Mouse (Mus musculus) kidney, adult 2 months (tissue): ENCODE results near the gene Rcn3. TPM values are rescaled to one million over a fixed set of nuclear protein-coding genes. Genes with fewer than 3 reads are reported as not detected.

Experiments used
- DNase-seq: peaks from one replicate; pipeline ENCODE4 v3.0.0; 2021
- H3K27ac ChIP-seq: fragments of 200-500 bp; 2 replicates; pipeline ENCODE4 v1.5.1; 2012; ENCODE audit warnings: low read depth, low read length, control low read depth, inconsistent platforms; ENCODE audit not compliant: insufficient read depth
- H3K27me3 ChIP-seq: fragments of 200-500 bp; replicated peaks from 2 replicates; pipeline ENCODE4 v1.6.1; 2012; ENCODE audit warnings: mild to moderate bottlenecking, moderate library complexity, low read length, inconsistent platforms; ENCODE audit not compliant: control insufficient read depth, insufficient read depth
- H3K36me3 ChIP-seq: fragments of 200-500 bp; 2 replicates; pipeline ENCODE4 v1.6.1; 2012; ENCODE audit warnings: mild to moderate bottlenecking, moderate library complexity, low read length, inconsistent platforms; ENCODE audit not compliant: control insufficient read depth, insufficient read depth
- H3K4me1 ChIP-seq: fragments of 200-500 bp; 2 replicates; pipeline ENCODE4 v1.6.1; 2011; ENCODE audit warnings: low read length; ENCODE audit not compliant: control insufficient read depth, insufficient read depth
- H3K4me3 ChIP-seq: fragments of 200-500 bp; 2 replicates; pipeline ENCODE4 v1.5.1; 2011; ENCODE audit warnings: mild to moderate bottlenecking, low read depth, low read length, control low read depth; ENCODE audit not compliant: insufficient read depth
- CTCF ChIP-seq: fragments of 200-500 bp; conservative IDR thresholded peaks from 2 replicates; pipeline ENCODE4 v1.5.1; 2011; ENCODE audit warnings: low read depth, mild to moderate bottlenecking, control low read depth, low read length, moderate library complexity, mixed read lengths; ENCODE audit not compliant: insufficient read depth, insufficient read length
- POLR2A ChIP-seq: fragments of 200-500 bp; IDR thresholded peaks from one replicate; pipeline ENCODE4 v1.6.1; 2011; ENCODE audit warnings: low read depth, low read length, control low read depth
- WGBS: fragments of 180-500 bp; shearing (Covaris S2); methylation state at CpG from one replicate; pipeline ENCODE4 v1.1.7; 2018; 5-methylcytosine and 5-hydroxymethylcytosine counted together
- polyA plus RNA-seq: library from polyadenylated mRNA; depleted of rRNA; stranded (reverse); fragments of >200 nt; gene quantifications from 2 replicates; pipeline ENCODE4 v1.2.3, GENCODE M21; 2012; rRNA removed

The Rcn3 gene
- polyA plus RNA-seq, 1 experiment = 67.0 TPM

GRCm38 (mm10) chr7:45035631-45036030, 56.4 kb downstream of the Rcn3 start:
- Histone ChIP-seq H3K36me3 (peaks cover 6% of the 10 kb centered on the region), H3K27ac (no peak overlapping the region), H3K27me3 (no peaks in the 10 kb centered on the region), H3K4me3 (no peak overlapping the region), H3K4me1 (no peaks in the 10 kb centered on the region)
- TF ChIP-seq CTCF (no peak), POLR2A (no peak)
- no peak for DNase-seq
- WGBS = 83% methylated on average over 3 of the region's 3 CpGs

DNA sequence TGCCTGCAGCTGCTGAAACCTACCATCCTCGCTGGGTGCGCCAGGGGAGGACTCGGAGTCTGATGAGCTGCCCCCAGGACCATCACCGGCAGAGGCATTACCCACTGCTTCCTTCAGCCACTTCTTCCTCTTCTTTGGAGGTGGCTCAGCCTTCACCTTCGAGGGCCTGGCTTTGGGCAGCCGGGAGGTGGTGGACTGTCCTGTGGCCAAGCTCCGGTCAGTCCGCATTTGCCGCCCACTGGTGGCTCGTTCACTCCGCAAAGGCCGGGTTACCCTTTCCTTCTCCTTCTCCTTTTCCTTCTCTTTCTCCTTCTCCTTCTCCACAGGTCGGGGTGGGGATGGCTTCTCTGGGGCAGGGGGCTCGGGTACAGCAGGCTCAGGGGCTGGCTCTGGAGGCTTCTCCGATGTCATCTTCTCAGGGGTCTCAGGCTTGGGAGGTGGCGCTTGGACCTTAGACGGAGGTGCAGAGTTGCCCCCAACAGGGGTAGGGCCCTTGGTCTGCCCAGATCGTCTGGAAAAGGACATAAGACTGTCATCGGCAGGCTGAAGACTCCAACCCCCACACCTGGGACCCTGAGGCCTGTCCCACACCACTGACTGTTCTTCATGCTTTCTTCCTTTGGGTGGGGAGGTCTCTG, 58.2 kb downstream of the Rcn3 start:
- WGBS = 91% methylated on average over 19 of the region's 19 CpGs
- Histone ChIP-seq H3K27me3 (no peaks in the 10 kb centered on the region), H3K27ac (no peak overlapping the region), H3K4me3 (no peak overlapping the region), H3K36me3 (peaks cover 7% of the 10 kb centered on the region), H3K4me1 (no peaks in the 10 kb centered on the region)
- DNase-seq = no peak
- TF ChIP-seq CTCF = no peak
- TF ChIP-seq POLR2A = no peak

Other genes with a start within 250 kb of the Rcn3 start
- gene Akt1s1, start 243.2 kb downstream of the Rcn3 start, polyA plus RNA-seq = 90.6 and 121 TPM in 2 replicates
- gene Tbc1d17, start 243.1 kb downstream of the Rcn3 start, polyA plus RNA-seq = 100 and 114 TPM in 2 replicates
- gene Pnkp, start 235.1 kb downstream of the Rcn3 start, polyA plus RNA-seq = 44.9 and 53.4 TPM in 2 replicates
- 212 and 221 TPM in 2 replicates for gene Ptov1, start 222.4 kb downstream of the Rcn3 start, polyA plus RNA-seq
- gene Med25, start 199.5 kb downstream of the Rcn3 start, polyA plus RNA-seq = 164 and 181 TPM in 2 replicates
- gene Fuz, start 196.1 kb downstream of the Rcn3 start, polyA plus RNA-seq = 59.2 and 70.9 TPM in 2 replicates
- 58.0 and 70.6 TPM in 2 replicates for gene Ap2a1, start 162.7 kb downstream of the Rcn3 start, polyA plus RNA-seq
- 0.11 and 0.65 TPM in 2 replicates for gene Tsks, start 149.0 kb downstream of the Rcn3 start, polyA plus RNA-seq
- gene Cpt1c, start 117.4 kb downstream of the Rcn3 start, polyA plus RNA-seq = 5.6 and 8.5 TPM in 2 replicates
- 89.9 and 95.4 TPM in 2 replicates for gene Prmt1, start 105.7 kb downstream of the Rcn3 start, polyA plus RNA-seq
- gene Irf3, start 94.6 kb downstream of the Rcn3 start, polyA plus RNA-seq = 105 and 107 TPM in 2 replicates
- 20.0 and 21.4 TPM in 2 replicates for gene Bcl2l12, start 93.5 kb downstream of the Rcn3 start, polyA plus RNA-seq
- gene Scaf1, start 75.9 kb downstream of the Rcn3 start, polyA plus RNA-seq = 38.8 and 41.1 TPM in 2 replicates
- gene Rras, start 74.3 kb downstream of the Rcn3 start, polyA plus RNA-seq = 82.3 and 84.1 TPM in 2 replicates
- 7.1 and 9.1 TPM in 2 replicates for gene Prr12, start 39.3 kb downstream of the Rcn3 start, polyA plus RNA-seq
- 60.4 and 67.6 TPM in 2 replicates for gene Nosip, start 29.8 kb downstream of the Rcn3 start, polyA plus RNA-seq
- 80.9 and 95.4 TPM in 2 replicates for gene Prrg2, start 29.5 kb downstream of the Rcn3 start, polyA plus RNA-seq
- gene Fcgrt, start 11.6 kb upstream of the Rcn3 start, polyA plus RNA-seq = 240 and 244 TPM in 2 replicates
- 176 and 310 TPM in 2 replicates for gene Rps11, start 32.2 kb upstream of the Rcn3 start, polyA plus RNA-seq
- 1,329 and 1,360 TPM in 2 replicates for gene Rpl13a, start 36.5 kb upstream of the Rcn3 start, polyA plus RNA-seq
- 5.6 TPM in 2 replicates for gene Gm45713, start 44.0 kb upstream of the Rcn3 start, polyA plus RNA-seq
- 36.8 and 37.7 TPM in 2 replicates for gene Flt3l, start 44.2 kb upstream of the Rcn3 start, polyA plus RNA-seq
- 80.3 and 84.9 TPM in 2 replicates for gene Pih1d1, start 62.1 kb upstream of the Rcn3 start, polyA plus RNA-seq
- 106 and 119 TPM in 2 replicates for gene Aldh16a1, start 62.4 kb upstream of the Rcn3 start, polyA plus RNA-seq
- not detected in 2 replicates for gene Slc17a7, start 71.7 kb upstream of the Rcn3 start, polyA plus RNA-seq
- gene Gfy, start 87.3 kb upstream of the Rcn3 start, polyA plus RNA-seq = not detected in 2 replicates
- not detected in 2 replicates for gene Pth2, start 88.8 kb upstream of the Rcn3 start, polyA plus RNA-seq
- 0.04 and 0.05 TPM in 2 replicates for gene Ccdc155, start 112.7 kb upstream of the Rcn3 start, polyA plus RNA-seq
- gene Dkkl1, start 119.9 kb upstream of the Rcn3 start, polyA plus RNA-seq = 0.39 and 0.54 TPM in 2 replicates
- 10.0 and 13.2 TPM in 2 replicates for gene Tead2, start 123.5 kb upstream of the Rcn3 start, polyA plus RNA-seq
- 7.9 and 30.1 TPM in 2 replicates for gene Cd37, start 146.9 kb upstream of the Rcn3 start, polyA plus RNA-seq
- gene Slc6a16, start 148.9 kb upstream of the Rcn3 start, polyA plus RNA-seq = 0.05 TPM in 1 of 2 replicates, not detected in the other
- 0.14 and 0.19 TPM in 2 replicates for gene Slc6a21, start 185.3 kb upstream of the Rcn3 start, polyA plus RNA-seq
- 17.9 and 18.2 TPM in 2 replicates for gene Trpm4, start 241.6 kb upstream of the Rcn3 start, polyA plus RNA-seq
- gene Hrc, start 243.1 kb upstream of the Rcn3 start, polyA plus RNA-seq = 0.14 and 3.2 TPM in 2 replicates